Mouse (Mus musculus) bone marrow macrophage, adult 2 months (primary cell): ENCODE data around the gene Entr1. TPM values are rescaled to one million over a fixed set of nuclear protein-coding genes. Genes with fewer than 3 reads are reported as not detected.

Source experiments
- H3K27ac ChIP-seq: 2 replicates; pipeline ENCODE4 v1.5.1; 2012; ENCODE audit warnings: low read depth, low read length; ENCODE audit not compliant: insufficient read depth
- H3K4me1 ChIP-seq: 2 replicates; pipeline ENCODE4 v1.6.1; 2012; ENCODE audit warnings: low read length; ENCODE audit not compliant: control insufficient read depth, insufficient read depth
- H3K4me3 ChIP-seq: 2 replicates; pipeline ENCODE4 v1.5.1; 2012; ENCODE audit warnings: mild to moderate bottlenecking, low read length, moderate library complexity; ENCODE audit not compliant: insufficient read depth
- CTCF ChIP-seq: IDR thresholded peaks from 2 replicates; pipeline ENCODE4 v1.5.1; 2012; ENCODE audit warnings: low read depth, mild to moderate bottlenecking, low read length, moderate library complexity
- POLR2A ChIP-seq: IDR thresholded peaks from 2 replicates; pipeline ENCODE4 v1.6.1; 2012; ENCODE audit warnings: mild to moderate bottlenecking, low read depth, low read length, borderline replicate concordance
- polyA plus RNA-seq: library from polyadenylated mRNA; stranded (reverse); fragments of >200 nt; gene quantifications from 2 replicates; pipeline ENCODE4 v1.2.4, GENCODE M21; 2012; ENCODE audit not compliant: missing spikeins, insufficient read depth, insufficient read length

Gene Entr1
- polyA plus RNA-seq: 61.5 and 70.4 TPM in 2 replicates

DNA sequence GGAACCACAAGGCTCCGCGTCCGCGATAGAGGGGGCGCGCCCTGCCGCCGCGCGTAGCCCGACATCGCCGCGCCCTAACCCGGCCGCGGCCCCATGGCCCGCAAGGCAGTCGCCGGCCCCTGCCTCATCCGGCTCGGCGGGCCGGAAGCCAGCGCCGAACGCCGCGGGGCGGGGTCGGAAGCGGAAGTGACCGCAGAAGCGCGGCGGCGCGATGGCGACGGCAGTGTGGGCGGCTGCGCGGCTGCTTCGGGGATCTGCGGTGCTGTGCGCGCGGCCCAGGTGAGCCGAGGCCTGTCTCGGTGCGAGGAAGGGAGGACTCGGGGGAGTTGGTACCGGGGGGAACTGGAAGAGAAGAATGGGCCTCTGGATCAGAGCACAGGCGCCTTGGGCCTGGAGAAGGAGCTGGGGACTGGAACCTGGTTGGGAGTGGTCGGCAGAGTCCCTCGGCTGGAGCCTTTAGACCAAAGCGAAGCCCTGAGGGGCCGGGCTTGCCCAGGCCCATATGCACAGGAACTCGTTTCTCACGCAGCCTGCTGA lies at the start of gene Entr1, which contains the start of gene Pmpca:
Gene Entr1, minus strand, starts transcription at position 163 of the 537 bp plus-strand sequence.
Gene Pmpca, plus strand, starts transcription at position 186 of the 537 bp plus-strand sequence.
- peaks cover 8% of the 10 kb centered on the region for H3K4me1 ChIP-seq
- peak within 1 kb of the TSS; percentile 94 for H3K4me3 ChIP-seq
- peak within 1 kb of the TSS; percentile 16; the same call in 1 of the 2 replicates for H3K27ac ChIP-seq
- peak; percentile 68; the same call in 1 of the 2 replicates for TF ChIP-seq POLR2A
- TF ChIP-seq CTCF: no peak

GRCm38 (mm10) chr2:26438373-26438772 lies 49.3 kb upstream of the Entr1 start:
- no peak overlapping the region for H3K27ac ChIP-seq
- TF ChIP-seq CTCF: no peak
- TF ChIP-seq POLR2A: no peak
- H3K4me3 ChIP-seq: no peak overlapping the region
- H3K4me1 ChIP-seq: 0 out of 2 replicates have a peak, but pooled peaks cover 5% of the 10 kb centered on the region

DNA sequence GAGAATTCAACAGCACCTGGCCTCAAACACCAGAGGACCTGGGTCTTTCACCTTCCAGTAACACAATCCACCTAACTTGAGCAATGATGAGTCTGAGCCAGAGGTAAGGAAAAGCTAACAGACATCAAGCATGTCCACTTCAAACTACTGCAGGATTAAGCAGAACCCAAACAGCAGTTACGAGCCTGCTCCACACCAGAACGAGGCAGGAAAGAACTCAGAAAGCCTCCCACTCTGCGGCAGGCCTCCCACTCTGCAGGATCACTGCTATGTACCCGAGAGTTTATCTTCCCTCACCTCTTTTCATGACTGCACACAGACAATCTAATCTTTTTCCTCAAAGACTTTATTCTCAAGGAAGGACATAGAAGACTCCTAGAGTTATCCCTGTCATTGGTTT lies 48.1 kb upstream of the Entr1 start:
- H3K27ac ChIP-seq: no peak overlapping the region
- H3K4me1 ChIP-seq: no peaks in the 10 kb centered on the region
- TF ChIP-seq POLR2A (no peak), CTCF (no peak)
- no peak overlapping the region for H3K4me3 ChIP-seq

DNA sequence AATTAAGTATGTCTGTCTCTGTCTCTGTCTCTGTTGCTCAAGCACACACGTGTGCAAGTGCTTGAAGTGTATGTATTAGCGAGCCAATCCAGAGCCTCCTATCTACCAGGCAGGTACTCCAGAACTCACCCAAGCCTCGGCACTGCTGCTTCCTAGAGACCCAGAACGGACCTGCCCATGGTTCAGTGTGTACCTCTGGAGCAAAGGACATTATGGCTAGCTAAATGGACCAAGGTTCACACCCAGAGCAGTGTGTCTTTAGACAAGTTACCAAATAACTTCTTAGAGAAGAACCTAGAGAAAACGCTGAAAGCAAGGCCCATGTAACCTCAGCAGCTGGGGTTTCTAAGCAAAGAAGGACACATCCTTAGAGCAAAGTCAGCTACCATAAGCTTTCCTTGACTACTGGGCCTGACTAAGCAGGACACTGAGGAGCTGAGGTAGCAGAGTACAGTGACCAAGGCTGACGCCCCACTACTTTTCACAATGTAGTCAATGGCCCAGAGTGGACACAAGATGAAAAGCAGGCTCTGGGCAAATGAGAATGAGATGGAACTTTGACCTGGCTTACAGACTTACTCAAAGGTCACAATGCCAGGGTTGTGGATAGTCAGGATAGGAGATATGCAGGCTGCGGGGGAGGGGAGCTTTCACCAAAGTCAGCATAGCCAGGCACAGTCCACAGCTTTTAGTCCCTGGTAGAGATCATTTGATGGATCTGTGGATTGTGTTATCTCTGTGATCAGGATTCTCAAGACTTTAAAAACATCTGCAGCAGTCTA lies 45.9 kb upstream of the Entr1 start:
- no peak for TF ChIP-seq POLR2A
- TF ChIP-seq CTCF: no peak
- Histone ChIP-seq H3K4me3 (no peak overlapping the region), H3K4me1 (no peaks in the 10 kb centered on the region), H3K27ac (no peak overlapping the region)

DNA sequence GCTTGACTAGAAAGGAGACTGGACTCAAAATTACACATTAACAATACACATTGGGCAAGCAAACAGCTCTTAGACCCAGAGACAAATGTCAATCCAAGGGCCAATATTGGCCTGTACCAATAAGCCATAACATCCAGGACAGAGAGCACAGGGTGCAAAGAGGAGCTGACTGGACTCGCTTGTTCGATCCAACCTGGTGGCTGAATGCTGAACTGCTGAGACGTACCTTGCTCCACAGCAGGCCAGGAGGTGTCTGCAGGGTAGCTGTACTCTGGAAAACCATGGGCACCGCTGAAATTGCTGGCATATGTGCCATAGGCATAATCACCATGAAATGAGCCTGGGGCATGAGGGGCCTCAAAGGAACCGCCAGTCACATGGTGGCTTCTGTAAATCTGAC lies 40.7 kb upstream of the Entr1 start:
- Histone ChIP-seq H3K27ac (no peak overlapping the region), H3K4me3 (no peak overlapping the region), H3K4me1 (no peaks in the 10 kb centered on the region)
- no peak for TF ChIP-seq POLR2A

DNA sequence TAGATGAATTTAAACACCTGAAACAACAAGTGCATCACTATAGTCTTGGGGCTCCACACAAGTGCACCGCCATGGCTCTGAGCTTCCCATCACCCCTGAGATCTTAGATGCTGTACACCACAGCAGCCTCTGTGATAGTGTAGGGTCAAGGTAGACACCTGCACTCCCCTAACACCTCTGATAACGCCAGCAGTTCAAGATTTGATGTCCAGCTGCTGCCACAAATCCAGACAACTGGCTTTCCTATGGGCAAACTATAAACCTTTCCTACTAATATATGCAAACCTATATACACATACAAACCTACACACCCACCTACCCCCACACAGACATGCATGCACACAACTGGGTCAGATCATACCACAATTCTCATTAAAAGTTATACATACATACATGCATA lies 35.4 kb upstream of the Entr1 start:
- no peak for TF ChIP-seq CTCF
- TF ChIP-seq POLR2A: no peak
- no peaks in the 10 kb centered on the region for H3K4me1 ChIP-seq
- H3K4me3 ChIP-seq: no peak overlapping the region
- no peak overlapping the region for H3K27ac ChIP-seq

- H3K4me1 ChIP-seq: no peaks in the 10 kb centered on the region
Measured at GRCm38 (mm10) chr2:26423086-26423485, 34.0 kb upstream of the Entr1 start.

DNA sequence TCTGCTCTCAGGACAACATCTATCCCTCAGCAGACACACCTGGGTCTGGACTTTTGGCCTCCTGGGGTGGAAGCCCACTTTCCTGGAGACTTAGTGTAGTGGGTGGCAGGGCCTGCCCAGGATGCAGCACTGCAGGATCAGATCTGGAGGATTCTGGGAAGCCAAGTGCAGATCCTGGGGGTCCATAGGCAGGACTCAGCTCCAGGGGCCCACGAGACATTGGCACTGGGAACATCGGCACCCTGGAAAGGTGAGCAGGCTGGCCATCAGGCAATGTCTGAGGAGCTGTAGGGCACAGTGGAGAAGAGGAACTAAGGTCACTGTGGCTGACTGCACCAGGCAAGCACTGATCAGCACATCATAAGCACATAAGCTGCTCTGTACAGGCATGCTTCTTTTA lies 32.9 kb upstream of the Entr1 start:
- Histone ChIP-seq H3K4me3 (no peak overlapping the region), H3K4me1 (peaks cover 3% of the 10 kb centered on the region; the same call in 1 of the 2 replicates), H3K27ac (no peak overlapping the region)
- no peak for TF ChIP-seq CTCF
- TF ChIP-seq POLR2A: no peak

More at GRCm38 (mm10) chr2:26423086-26423485, 34.0 kb upstream of the Entr1 start:
- Histone ChIP-seq H3K4me3 (no peak overlapping the region), H3K27ac (no peak overlapping the region)
- TF ChIP-seq CTCF (no peak), POLR2A (no peak)

- H3K27ac ChIP-seq: no peak overlapping the region
Measured at GRCm38 (mm10) chr2:26418120-26418519, 29.0 kb upstream of the Entr1 start.

GRCm38 (mm10) chr2:26417066-26417465 lies 27.9 kb upstream of the Entr1 start:
- H3K4me1 ChIP-seq: peaks cover 3% of the 10 kb centered on the region; the same call in 1 of the 2 replicates
- no peak overlapping the region for H3K4me3 ChIP-seq
- TF ChIP-seq CTCF (no peak), POLR2A (no peak)
- no peak overlapping the region for H3K27ac ChIP-seq

More at GRCm38 (mm10) chr2:26418120-26418519, 29.0 kb upstream of the Entr1 start:
- TF ChIP-seq POLR2A (no peak), CTCF (no peak)
- H3K4me3 ChIP-seq: no peak overlapping the region
- peaks cover 3% of the 10 kb centered on the region; the same call in 1 of the 2 replicates for H3K4me1 ChIP-seq
